Mouse (Mus musculus) midbrain, embryonic 12.5 days (tissue): ENCODE data around the gene Kcnq1. TPM values are rescaled to one million over a fixed set of nuclear protein-coding genes. Genes with fewer than 3 reads are reported as not detected.

Experiments
- ATAC-seq: fragments of 200-750 bp; cut with Nextera tagmentation; 2 replicates; pipeline ENCODE4 v1.8.0; 2017; ENCODE audit warnings: low read depth, moderate TSS enrichment, moderate library complexity; ENCODE audit not compliant: low FRiP score
- H3K27ac ChIP-seq: fragments of 300-500 bp; sonication (generic); replicated peaks from 2 replicates; pipeline ENCODE4 v1.5.1; 2016; ENCODE audit warnings: mild to moderate bottlenecking
- H3K27me3 ChIP-seq: fragments of 300-500 bp; sonication (generic); 2 replicates; pipeline ENCODE4 v1.6.1; 2016; ENCODE audit warnings: mild to moderate bottlenecking
- H3K36me3 ChIP-seq: fragments of 300-500 bp; sonication (generic); 2 replicates; pipeline ENCODE4 v1.6.1; 2016
- H3K4me1 ChIP-seq: fragments of 300-500 bp; sonication (generic); 2 replicates; pipeline ENCODE4 v1.6.1; 2016
- H3K4me2 ChIP-seq: fragments of 300-500 bp; sonication (generic); replicated peaks from 2 replicates; pipeline ENCODE4 v1.6.1; 2016; ENCODE audit warnings: mild to moderate bottlenecking, moderate library complexity
- H3K4me3 ChIP-seq: fragments of 300-500 bp; sonication (generic); 2 replicates; pipeline ENCODE4 v1.5.1; 2016; ENCODE audit warnings: mild to moderate bottlenecking
- H3K9ac ChIP-seq: fragments of 300-500 bp; sonication (generic); replicated peaks from 2 replicates; pipeline ENCODE4 v1.6.1; 2016; ENCODE audit warnings: mild to moderate bottlenecking, moderate library complexity
- H3K9me3 ChIP-seq: fragments of 300-500 bp; sonication (generic); 2 replicates; pipeline ENCODE4 v1.6.1; 2016; ENCODE audit warnings: mild to moderate bottlenecking
- WGBS: fragments of 180-500 bp; shearing (Covaris S2); methylation state at CpG from one replicate; pipeline ENCODE4 v1.1.7; 2016; 5-methylcytosine and 5-hydroxymethylcytosine counted together
- polyA plus RNA-seq: library from polyadenylated mRNA; unstranded; fragments of >200 nt; fragmentation: Nextera tagmentation; extraction: Ambion mirVana; gene quantifications from 2 replicates; pipeline ENCODE4 v1.2.1, GENCODE M21; 2016

Kcnq1 gene
- polyA plus RNA-seq, 1 experiment from 2014 or later: 0.98 TPM

- ATAC-seq: no peak
- Histone ChIP-seq H3K27me3 (no peaks in the 10 kb centered on the region; the same call in 1 of the 2 replicates), H3K4me2 (no peak overlapping the region), H3K4me1 (0 out of 2 replicates have a peak, but pooled peaks cover 5% of the 10 kb centered on the region), H3K27ac (no peak overlapping the region), H3K9ac (no peak overlapping the region; the same call in 1 of the 2 replicates), H3K4me3 (no peak overlapping the region), H3K9me3 (no peaks in the 10 kb centered on the region), H3K36me3 (no peaks in the 10 kb centered on the region)
- WGBS: 48% methylated on average over 10 of the region's 10 CpGs
These were observed 199.6 kb downstream of the Kcnq1 start for GRCm38 (mm10) chr7:143305808-143306207.

DNA sequence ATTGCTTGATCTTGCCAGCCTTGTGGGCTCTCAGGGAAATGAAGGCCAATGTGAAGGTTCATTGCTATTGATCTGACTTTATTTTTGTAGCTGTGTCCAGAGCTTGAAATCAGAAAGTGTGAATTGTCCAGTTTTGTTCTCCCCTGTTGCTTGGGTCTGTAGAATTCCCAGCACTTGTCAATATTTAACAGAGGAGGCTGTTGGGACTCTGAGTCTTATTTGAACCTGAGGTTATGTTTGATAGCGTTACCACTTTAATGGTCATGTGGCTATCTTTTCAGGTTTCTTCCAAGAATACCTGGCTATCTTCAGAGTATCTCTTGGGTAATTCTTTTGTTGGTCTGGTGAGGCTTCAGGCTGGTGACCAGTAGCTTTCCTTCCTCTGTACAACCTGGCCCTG lies 201.8 kb downstream of the Kcnq1 start:
- no peak for ATAC-seq

DNA sequence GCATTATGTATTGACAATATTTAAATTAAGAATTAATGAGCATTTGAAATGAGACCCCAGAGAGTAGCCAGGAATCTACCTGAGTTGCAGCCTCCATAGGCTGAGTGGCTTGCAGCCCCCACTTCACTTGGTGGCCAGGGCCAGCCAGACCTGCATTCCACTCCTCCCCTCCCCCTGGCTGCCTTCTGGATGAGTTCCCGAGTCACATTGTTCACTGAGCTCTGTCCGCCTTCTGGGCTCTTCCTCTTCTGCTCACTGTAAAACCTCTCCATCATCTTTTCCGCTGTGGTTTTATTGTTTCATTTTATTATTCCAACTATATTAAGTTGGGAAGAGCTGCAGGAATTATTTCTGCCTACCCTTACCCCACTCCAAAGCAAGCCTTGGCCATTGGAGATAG lies 204.1 kb downstream of the Kcnq1 start:
- WGBS: 72% methylated on average over 3 of the region's 3 CpGs

More for the DNA sequence above, 201.8 kb downstream of the Kcnq1 start:
- Histone ChIP-seq H3K4me2 (no peak overlapping the region), H3K9ac (no peak overlapping the region), H3K27ac (no peak overlapping the region), H3K27me3 (peaks cover 7% of the 10 kb centered on the region), H3K9me3 (no peaks in the 10 kb centered on the region), H3K4me1 (no peaks in the 10 kb centered on the region), H3K4me3 (no peak overlapping the region), H3K36me3 (no peaks in the 10 kb centered on the region)
- WGBS: 100% methylated on average over 1 of the region's 1 CpGs

DNA sequence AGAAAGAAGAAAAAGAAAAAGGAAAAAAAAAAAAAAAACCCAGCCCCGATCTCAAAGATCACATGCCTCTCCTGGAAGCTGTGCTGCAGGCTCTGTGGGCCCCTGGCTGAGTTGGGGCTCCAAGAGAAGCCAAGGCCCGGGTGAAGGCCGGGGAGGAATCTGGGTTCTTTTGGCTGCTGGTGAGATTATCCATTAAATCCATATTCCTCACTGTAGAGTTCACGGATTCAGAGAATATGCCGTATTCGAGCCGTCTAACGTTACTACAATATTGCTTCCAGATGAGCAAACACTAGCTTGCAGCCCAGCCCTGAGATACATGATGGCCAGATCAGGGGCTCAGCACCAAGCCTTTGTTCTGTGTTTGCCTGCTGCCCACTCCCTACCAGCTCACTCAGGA lies 204.7 kb downstream of the Kcnq1 start:
- Histone ChIP-seq H3K9ac (no peak overlapping the region), H3K36me3 (no peaks in the 10 kb centered on the region), H3K4me2 (no peak overlapping the region), H3K27me3 (peaks cover 12% of the 10 kb centered on the region), H3K4me3 (no peak overlapping the region), H3K4me1 (no peaks in the 10 kb centered on the region), H3K27ac (no peak overlapping the region), H3K9me3 (no peaks in the 10 kb centered on the region)
- ATAC-seq: no peak
- 75% methylated on average over 8 of the region's 8 CpGs for WGBS

More for the DNA sequence above, 204.1 kb downstream of the Kcnq1 start:
- Histone ChIP-seq H3K9ac (no peak overlapping the region), H3K9me3 (no peaks in the 10 kb centered on the region), H3K27ac (no peak overlapping the region), H3K36me3 (no peaks in the 10 kb centered on the region), H3K27me3 (peaks cover 9% of the 10 kb centered on the region), H3K4me3 (no peak overlapping the region), H3K4me2 (no peak overlapping the region), H3K4me1 (no peaks in the 10 kb centered on the region)
- no peak for ATAC-seq

DNA sequence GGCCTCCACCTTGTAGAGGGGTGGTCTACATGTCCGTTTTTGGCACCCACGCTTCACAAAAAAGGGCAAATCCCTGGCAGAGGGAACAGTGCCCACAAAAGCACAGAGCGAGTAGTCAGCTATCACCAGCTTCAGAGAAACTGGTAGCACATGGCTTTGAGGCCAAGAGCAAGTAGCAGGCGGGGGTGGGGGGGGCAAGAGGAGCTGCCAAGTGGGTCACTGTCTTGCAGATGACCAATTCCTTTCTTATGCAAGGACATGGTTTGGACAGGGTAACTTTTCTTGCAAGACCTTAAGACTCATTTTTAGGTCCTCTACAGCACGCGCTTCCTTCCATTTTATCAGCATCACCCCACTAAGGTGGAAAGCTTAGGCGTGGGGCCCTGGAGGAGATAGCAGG lies 205.3 kb downstream of the Kcnq1 start:
- Histone ChIP-seq H3K4me3 (no peak overlapping the region), H3K27me3 (peaks cover 12% of the 10 kb centered on the region), H3K9ac (no peak overlapping the region), H3K27ac (no peak overlapping the region), H3K36me3 (no peaks in the 10 kb centered on the region), H3K4me2 (no peak overlapping the region), H3K4me1 (no peaks in the 10 kb centered on the region), H3K9me3 (no peaks in the 10 kb centered on the region)
- no peak for ATAC-seq
- 91% methylated on average over 7 of the region's 7 CpGs for WGBS

GRCm38 (mm10) chr7:143313572-143314319 lies 207.6 kb downstream of the Kcnq1 start:
- Histone ChIP-seq H3K36me3 (no peaks in the 10 kb centered on the region), H3K9me3 (no peaks in the 10 kb centered on the region), H3K9ac (no peak overlapping the region), H3K4me1 (no peaks in the 10 kb centered on the region), H3K27ac (no peak overlapping the region), H3K4me2 (no peak overlapping the region), H3K27me3 (peaks cover 12% of the 10 kb centered on the region), H3K4me3 (no peak overlapping the region)
- ATAC-seq: no peak
- WGBS: 86% methylated on average over 11 of the region's 11 CpGs

DNA sequence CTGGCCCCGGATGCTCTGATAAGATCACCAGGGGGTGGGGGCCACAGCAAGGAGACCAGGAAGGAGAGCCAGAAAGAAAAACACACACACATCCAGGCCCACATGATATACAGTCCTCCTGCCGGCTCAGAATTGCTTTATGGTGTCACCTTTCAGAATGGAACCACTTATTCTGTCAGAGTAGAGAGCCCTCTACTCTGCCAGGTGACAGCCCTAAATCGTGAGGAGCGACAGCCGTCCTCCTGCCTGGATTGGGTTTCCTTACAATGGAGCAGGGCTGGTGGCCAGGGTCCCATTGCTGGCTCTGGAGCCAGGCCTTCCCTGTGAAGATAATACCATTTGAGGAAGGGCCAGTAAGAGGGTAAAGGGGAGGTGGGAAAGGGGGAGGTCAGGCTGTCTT lies 212.3 kb downstream of the Kcnq1 start:
- Histone ChIP-seq H3K27ac (no peak overlapping the region), H3K36me3 (no peaks in the 10 kb centered on the region), H3K9me3 (no peaks in the 10 kb centered on the region), H3K9ac (no peak overlapping the region), H3K4me1 (no peaks in the 10 kb centered on the region), H3K4me2 (no peak overlapping the region), H3K27me3 (peaks cover 5% of the 10 kb centered on the region; the same call in 1 of the 2 replicates), H3K4me3 (no peak overlapping the region)
- no peak for ATAC-seq
- 76% methylated on average over 5 of the region's 5 CpGs for WGBS

- H3K36me3 ChIP-seq: no peaks in the 10 kb centered on the region
- no peak overlapping the region for H3K4me3 ChIP-seq
- peaks cover 3% of the 10 kb centered on the region; the same call in 1 of the 2 replicates for H3K27me3 ChIP-seq
- 81% methylated on average over 8 of the region's 8 CpGs for WGBS
- H3K9me3 ChIP-seq: no peaks in the 10 kb centered on the region
- no peak overlapping the region for H3K4me2 ChIP-seq
- H3K9ac ChIP-seq: no peak overlapping the region
- H3K4me1 ChIP-seq: no peaks in the 10 kb centered on the region
- no peak for ATAC-seq
- no peak overlapping the region for H3K27ac ChIP-seq
These were observed 214.2 kb downstream of the Kcnq1 start for GRCm38 (mm10) chr7:143320367-143320766.

GRCm38 (mm10) chr7:143325051-143325450 lies 218.9 kb downstream of the Kcnq1 start:
- no peak for ATAC-seq
- 47% methylated on average over 16 of the region's 16 CpGs for WGBS
- Histone ChIP-seq H3K27ac (no peak overlapping the region), H3K4me2 (no peak overlapping the region), H3K36me3 (no peaks in the 10 kb centered on the region), H3K4me1 (no peaks in the 10 kb centered on the region), H3K4me3 (no peak overlapping the region), H3K9ac (no peak overlapping the region), H3K9me3 (no peaks in the 10 kb centered on the region), H3K27me3 (no peaks in the 10 kb centered on the region)

DNA sequence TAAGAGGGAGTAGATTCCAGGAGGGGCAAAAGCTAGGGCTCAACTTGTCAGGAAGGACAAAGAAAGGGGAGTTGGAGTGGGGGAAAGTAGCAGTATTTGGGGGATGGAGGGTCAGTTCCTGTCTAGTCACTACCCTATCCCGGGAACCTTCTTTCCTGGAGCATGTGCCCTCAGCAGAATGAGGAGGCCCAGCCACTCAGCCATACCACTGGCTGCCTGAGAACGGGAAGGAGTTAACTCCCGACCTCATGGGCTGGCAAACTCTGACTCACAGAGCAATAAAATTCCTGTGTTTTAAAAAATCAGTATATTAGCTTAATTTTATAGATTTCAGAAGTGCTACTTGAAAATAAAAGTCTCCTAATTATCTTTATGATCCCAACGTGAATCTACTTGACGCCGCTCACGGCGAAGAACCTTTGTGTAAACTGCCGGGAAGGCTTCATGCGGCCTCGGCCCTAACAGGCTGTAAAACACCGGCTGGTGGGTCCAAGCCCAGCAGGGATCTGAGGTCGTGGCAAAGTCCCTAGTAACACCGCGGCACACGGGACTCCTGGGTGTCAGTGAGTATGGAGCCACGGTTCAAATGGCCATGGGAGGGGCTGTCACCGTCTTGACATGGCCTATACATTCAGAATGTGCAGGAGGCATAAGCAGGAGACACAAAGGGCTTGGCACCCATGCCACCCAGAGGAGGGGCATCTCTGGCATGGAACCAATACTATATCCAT lies 222.2 kb downstream of the Kcnq1 start:
- Histone ChIP-seq H3K4me3 (no peak overlapping the region), H3K27ac (no peak overlapping the region), H3K4me1 (0 out of 2 replicates have a peak, but pooled peaks cover 2% of the 10 kb centered on the region), H3K9me3 (no peaks in the 10 kb centered on the region), H3K4me2 (no peak overlapping the region), H3K36me3 (no peaks in the 10 kb centered on the region), H3K27me3 (no peaks in the 10 kb centered on the region), H3K9ac (no peak overlapping the region)
- WGBS: 88% methylated on average over 18 of the region's 18 CpGs
- no peak for ATAC-seq

- no peak for ATAC-seq
- 83% methylated on average over 14 of the region's 14 CpGs for WGBS
- Histone ChIP-seq H3K27ac (no peak overlapping the region), H3K9me3 (no peaks in the 10 kb centered on the region), H3K4me1 (0 out of 2 replicates have a peak, but pooled peaks cover 6% of the 10 kb centered on the region), H3K9ac (no peak overlapping the region), H3K27me3 (no peaks in the 10 kb centered on the region), H3K4me2 (no peak overlapping the region), H3K36me3 (no peaks in the 10 kb centered on the region), H3K4me3 (no peak overlapping the region)
These were observed 223.1 kb downstream of the Kcnq1 start for GRCm38 (mm10) chr7:143329110-143329810.

DNA sequence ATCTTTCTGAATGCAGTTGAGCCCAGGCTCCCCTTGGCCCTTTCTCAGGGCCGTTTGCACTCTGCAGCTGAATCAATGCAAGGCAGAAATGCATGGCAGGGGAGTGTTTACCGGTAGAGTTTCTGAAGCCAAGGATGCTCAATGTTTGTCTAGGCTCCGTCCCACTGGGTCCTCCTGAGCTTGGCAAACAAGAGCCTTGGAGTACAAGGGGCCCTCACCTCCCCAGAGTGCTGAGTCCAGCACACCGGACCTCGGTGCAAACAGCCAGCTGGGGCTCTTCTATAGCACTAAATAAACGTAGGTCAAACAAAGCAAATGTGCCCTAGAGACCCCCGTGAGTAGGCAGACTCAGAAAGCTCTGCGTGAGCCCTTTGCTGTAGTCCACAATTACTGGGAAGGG lies 226.9 kb downstream of the Kcnq1 start:
- no peaks in the 10 kb centered on the region for H3K27me3 ChIP-seq
- 57% methylated on average over 8 of the region's 8 CpGs for WGBS
- no peak overlapping the region for H3K27ac ChIP-seq

More for the DNA sequence above, 226.9 kb downstream of the Kcnq1 start:
- H3K4me3 ChIP-seq: no peak overlapping the region
- H3K36me3 ChIP-seq: no peaks in the 10 kb centered on the region
- 0 out of 2 replicates have a peak, but pooled peaks cover 6% of the 10 kb centered on the region for H3K4me1 ChIP-seq
- no peak for ATAC-seq
- no peak overlapping the region for H3K4me2 ChIP-seq
- H3K9me3 ChIP-seq: no peaks in the 10 kb centered on the region
- no peak overlapping the region for H3K9ac ChIP-seq
